Mouse (Mus musculus): ENCODE measurements around the gene Syt8.
A peak's percentile ranks its signal among the peaks of the same experiment; 100 is the strongest.

Syt8 gene

GRCm38 (mm10) chr7:142476271-142476670 lies 41.6 kb downstream of the Syt8 start:
- DNase-seq (ENCODE audit: low spot score), result no peak

- peak; percentile 46 for DNase-seq (ENCODE audit: low spot score)
Measured at GRCm38 (mm10) chr7:142476795-142477452, 42.3 kb downstream of the Syt8 start.

GRCm38 (mm10) chr7:142478001-142478400 lies 43.4 kb downstream of the Syt8 start:
- no peak for DNase-seq (ENCODE audit: low spot score)

GRCm38 (mm10) chr7:142478574-142478973 lies 43.9 kb downstream of the Syt8 start:
- DNase-seq (ENCODE audit: low spot score), result no peak

- no peak for DNase-seq (ENCODE audit: low spot score)
Measured at GRCm38 (mm10) chr7:142479307-142479706, 44.7 kb downstream of the Syt8 start.

GRCm38 (mm10) chr7:142479886-142480285 lies 45.2 kb downstream of the Syt8 start:
- no peak for DNase-seq (ENCODE audit: low spot score)

- DNase-seq (ENCODE audit: low spot score), result no peak
Measured at GRCm38 (mm10) chr7:142480661-142481060, 46.0 kb downstream of the Syt8 start.

- peak; percentile 74 for DNase-seq (ENCODE audit: low spot score)
Measured at GRCm38 (mm10) chr7:142481186-142481567, 46.5 kb downstream of the Syt8 start.

- DNase-seq (ENCODE audit: low spot score), result peak; percentile 76
Measured at GRCm38 (mm10) chr7:142481568-142482255, 47.1 kb downstream of the Syt8 start.

GRCm38 (mm10) chr7:142482256-142482609 lies 47.6 kb downstream of the Syt8 start:
- no peak for DNase-seq (ENCODE audit: low spot score)

- DNase-seq (ENCODE audit: low spot score), result peak; percentile 66
Measured at GRCm38 (mm10) chr7:142483136-142483535, 48.5 kb downstream of the Syt8 start.

GRCm38 (mm10) chr7:142484780-142485179 lies 50.1 kb downstream of the Syt8 start:
- DNase-seq (ENCODE audit: low spot score), result peak; percentile 62

- no peak for DNase-seq (ENCODE audit: low spot score)
Measured at GRCm38 (mm10) chr7:142486751-142487162, 52.1 kb downstream of the Syt8 start.

- peak; percentile 62 for DNase-seq (ENCODE audit: low spot score)
Measured at GRCm38 (mm10) chr7:142487341-142487859, 52.8 kb downstream of the Syt8 start.

GRCm38 (mm10) chr7:142488053-142488452 lies 53.4 kb downstream of the Syt8 start:
- DNase-seq (ENCODE audit: low spot score), result no peak
